Mouse (Mus musculus): ENCODE results near the gene Cym. TPM values are rescaled to one million over a fixed set of nuclear protein-coding genes. Genes with fewer than 3 reads are reported as not detected.
A peak's percentile ranks its signal among the peaks of the same experiment; 100 is the strongest.

Cym gene
- polyA plus RNA-seq, 2 experiments: 0.40 to 0.47 TPM

- 33% methylated on average over 2 of the region's 2 CpGs for WGBS
Measured at GRCm38 (mm10) chr3:107233945-107234344, 12.4 kb upstream of the Cym start.

DNA sequence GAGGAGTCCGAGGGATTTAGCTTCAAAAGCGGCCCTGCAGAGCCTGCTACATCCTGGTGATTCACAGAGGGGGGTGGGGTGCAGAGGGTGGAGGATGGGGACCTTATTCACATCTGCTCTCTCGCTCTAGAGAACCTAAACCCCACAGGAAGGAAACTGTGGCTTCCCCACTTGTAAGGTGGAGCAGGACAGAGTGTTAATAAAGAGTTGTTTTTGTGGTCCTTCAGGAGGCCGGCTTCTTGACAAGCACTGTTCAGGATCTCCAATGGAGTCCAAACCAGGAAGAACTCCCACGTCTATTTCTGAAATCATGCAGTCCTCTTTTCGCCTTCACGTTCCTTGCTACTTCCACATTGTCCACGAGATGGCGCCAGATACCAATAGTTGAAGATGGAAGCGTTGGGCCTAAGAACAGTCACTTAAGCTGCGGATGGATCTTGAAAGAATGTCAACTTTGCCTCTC is 11.8 kb upstream of the Cym start:
- Histone ChIP-seq H3K4me3 (replicated peaks; ENCODE audit: low read length) (no peak overlapping the region), H3K27me3 (ENCODE audit: control insufficient read depth, insufficient read depth, low read length) (no peaks in the 10 kb centered on the region), H3K4me2 (replicated peaks; ENCODE audit: low read depth, low read length, severe bottlenecking) (0 out of 2 replicates have a peak overlapping the region, but pooled peaks have one; percentile 13), H3K4me1 (ENCODE audit: control insufficient read depth, insufficient read depth, low read length) (no peaks in the 10 kb centered on the region), H3K36me3 (ENCODE audit: control insufficient read depth, insufficient read depth, low read length) (no peaks in the 10 kb centered on the region), H3K27ac (replicated peaks; ENCODE audit: low read depth, low read length) (no peak overlapping the region), H3K9ac (ENCODE audit: low read depth, low read length, severe bottlenecking) (no peak overlapping the region), H3K9me3 (ENCODE audit: control insufficient read depth, low read length) (no peaks in the 10 kb centered on the region)
- no peak for TF ChIP-seq POLR2A (IDR thresholded peaks at IDR 0.05; ENCODE audit: borderline replicate concordance, extremely low read depth, insufficient read depth, insufficient read length)
- 9% methylated on average over 11 of the region's 11 CpGs for WGBS
- DNase-seq (ENCODE audit: low spot score): peak; percentile 76
- ATAC-seq (ENCODE audit: low FRiP score, low read depth): no peak

More at GRCm38 (mm10) chr3:107233945-107234344, 12.4 kb upstream of the Cym start:
- H3K9ac ChIP-seq (ENCODE audit: low read depth, low read length, severe bottlenecking): no peak overlapping the region
- ATAC-seq (ENCODE audit: low FRiP score, low read depth) (no peak), DNase-seq (ENCODE audit: low spot score) (no peak)
- TF ChIP-seq POLR2A (IDR thresholded peaks at IDR 0.05; ENCODE audit: borderline replicate concordance, extremely low read depth, insufficient read depth, insufficient read length): no peak
- H3K9me3 ChIP-seq (ENCODE audit: control insufficient read depth, low read length): no peaks in the 10 kb centered on the region
- no peak overlapping the region for H3K4me2 ChIP-seq (replicated peaks; ENCODE audit: low read depth, low read length, severe bottlenecking)
- H3K27me3 ChIP-seq (ENCODE audit: control insufficient read depth, insufficient read depth, low read length): no peaks in the 10 kb centered on the region
- no peak overlapping the region for H3K4me3 ChIP-seq (replicated peaks; ENCODE audit: low read length)
- no peaks in the 10 kb centered on the region for H3K4me1 ChIP-seq (ENCODE audit: control insufficient read depth, insufficient read depth, low read length)
- no peaks in the 10 kb centered on the region for H3K36me3 ChIP-seq (ENCODE audit: control insufficient read depth, insufficient read depth, low read length)
- no peak overlapping the region for H3K27ac ChIP-seq (replicated peaks; ENCODE audit: low read depth, low read length)

GRCm38 (mm10) chr3:107231202-107231601 is 9.7 kb upstream of the Cym start:
- no peaks in the 10 kb centered on the region for H3K36me3 ChIP-seq (ENCODE audit: control insufficient read depth, insufficient read depth, low read length)
- no peaks in the 10 kb centered on the region for H3K27me3 ChIP-seq (ENCODE audit: control insufficient read depth, insufficient read depth, low read length)
- H3K9ac ChIP-seq (ENCODE audit: low read depth, low read length, severe bottlenecking): no peak overlapping the region
- ATAC-seq (ENCODE audit: low FRiP score, low read depth) (no peak), DNase-seq (ENCODE audit: low spot score) (no peak)
- no peak overlapping the region for H3K4me3 ChIP-seq (replicated peaks; ENCODE audit: low read length)
- no peaks in the 10 kb centered on the region for H3K4me1 ChIP-seq (ENCODE audit: control insufficient read depth, insufficient read depth, low read length)
- 40% methylated on average over 4 of the region's 4 CpGs for WGBS
- H3K4me2 ChIP-seq (replicated peaks; ENCODE audit: low read depth, low read length, severe bottlenecking): no peak overlapping the region
- H3K9me3 ChIP-seq (ENCODE audit: control insufficient read depth, low read length): no peaks in the 10 kb centered on the region
- H3K27ac ChIP-seq (replicated peaks; ENCODE audit: low read depth, low read length): no peak overlapping the region
- TF ChIP-seq POLR2A (IDR thresholded peaks at IDR 0.05; ENCODE audit: borderline replicate concordance, extremely low read depth, insufficient read depth, insufficient read length): no peak

- 43% methylated on average over 1 of the region's 1 CpGs for WGBS
- no peak within 1 kb of the TSS for H3K4me2 ChIP-seq (replicated peaks; ENCODE audit: low read depth, low read length, severe bottlenecking)
- ATAC-seq (ENCODE audit: low FRiP score, low read depth): no peak
- H3K4me1 ChIP-seq (ENCODE audit: control insufficient read depth, insufficient read depth, low read length): no peaks in the 10 kb centered on the region
- no peaks in the 10 kb centered on the region for H3K36me3 ChIP-seq (ENCODE audit: control insufficient read depth, insufficient read depth, low read length)
- no peak within 1 kb of the TSS for H3K9ac ChIP-seq (ENCODE audit: low read depth, low read length, severe bottlenecking)
- H3K27me3 ChIP-seq (ENCODE audit: control insufficient read depth, insufficient read depth, low read length): no peaks in the 10 kb centered on the region
- H3K9me3 ChIP-seq (ENCODE audit: control insufficient read depth, low read length): no peaks in the 10 kb centered on the region
- no peak within 1 kb of the TSS for H3K4me3 ChIP-seq (replicated peaks; ENCODE audit: low read length)
- no peak for DNase-seq (ENCODE audit: low spot score)
- H3K27ac ChIP-seq (replicated peaks; ENCODE audit: low read depth, low read length): no peak within 1 kb of the TSS
- TF ChIP-seq POLR2A (IDR thresholded peaks at IDR 0.05; ENCODE audit: borderline replicate concordance, extremely low read depth, insufficient read depth, insufficient read length): no peak
Measured at GRCm38 (mm10) chr3:107230527-107230926, 9.0 kb upstream of the Cym start, which contains the start of gene A630076J17Rik. TSS of gene A630076J17Rik (plus strand) at chr3:107230614.

GRCm38 (mm10) chr3:107229822-107230221 is 8.3 kb upstream of the Cym start:
- no peaks in the 10 kb centered on the region for H3K4me1 ChIP-seq (ENCODE audit: control insufficient read depth, insufficient read depth, low read length)
- no peak overlapping the region for H3K4me2 ChIP-seq (replicated peaks; ENCODE audit: low read depth, low read length, severe bottlenecking)
- no peaks in the 10 kb centered on the region for H3K27me3 ChIP-seq (ENCODE audit: control insufficient read depth, insufficient read depth, low read length)
- H3K36me3 ChIP-seq (ENCODE audit: control insufficient read depth, insufficient read depth, low read length): no peaks in the 10 kb centered on the region
- TF ChIP-seq POLR2A (IDR thresholded peaks at IDR 0.05; ENCODE audit: borderline replicate concordance, extremely low read depth, insufficient read depth, insufficient read length): no peak
- WGBS: 59% methylated on average over 5 of the region's 5 CpGs
- ATAC-seq (ENCODE audit: low FRiP score, low read depth) (no peak), DNase-seq (ENCODE audit: low spot score) (peak; percentile 10)
- no peaks in the 10 kb centered on the region for H3K9me3 ChIP-seq (ENCODE audit: control insufficient read depth, low read length)
- no peak overlapping the region for H3K4me3 ChIP-seq (replicated peaks; ENCODE audit: low read length)
- H3K9ac ChIP-seq (ENCODE audit: low read depth, low read length, severe bottlenecking): no peak overlapping the region
- no peak overlapping the region for H3K27ac ChIP-seq (replicated peaks; ENCODE audit: low read depth, low read length)

DNA sequence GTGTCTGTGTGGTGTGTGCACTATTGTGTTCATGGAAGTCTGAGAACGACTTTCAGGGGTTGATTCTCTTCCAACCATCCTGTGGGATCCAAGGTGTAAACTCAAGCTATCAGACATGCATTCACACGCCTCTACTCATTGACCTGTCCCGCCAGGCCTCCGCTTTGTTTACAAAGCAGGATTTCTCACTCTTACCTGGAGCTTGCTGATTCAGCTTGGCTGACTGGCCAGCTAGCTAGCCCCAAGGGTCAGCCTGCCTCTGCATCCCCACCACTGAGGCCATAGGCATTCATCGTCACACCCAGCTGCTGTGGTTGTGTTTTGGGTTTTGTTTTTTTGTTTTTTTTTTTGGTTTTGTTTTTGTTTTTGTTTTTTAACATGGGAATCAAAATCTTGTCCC is 7.7 kb upstream of the Cym start:
- Histone ChIP-seq H3K36me3 (ENCODE audit: control insufficient read depth, insufficient read depth, low read length) (no peaks in the 10 kb centered on the region), H3K9ac (ENCODE audit: low read depth, low read length, severe bottlenecking) (no peak overlapping the region), H3K9me3 (ENCODE audit: control insufficient read depth, low read length) (no peaks in the 10 kb centered on the region), H3K4me1 (ENCODE audit: control insufficient read depth, insufficient read depth, low read length) (no peaks in the 10 kb centered on the region), H3K27ac (replicated peaks; ENCODE audit: low read depth, low read length) (no peak overlapping the region), H3K4me2 (replicated peaks; ENCODE audit: low read depth, low read length, severe bottlenecking) (no peak overlapping the region), H3K4me3 (replicated peaks; ENCODE audit: low read length) (no peak overlapping the region), H3K27me3 (ENCODE audit: control insufficient read depth, insufficient read depth, low read length) (no peaks in the 10 kb centered on the region)
- no peak for TF ChIP-seq POLR2A (IDR thresholded peaks at IDR 0.05; ENCODE audit: borderline replicate concordance, extremely low read depth, insufficient read depth, insufficient read length)
- ATAC-seq (ENCODE audit: low FRiP score, low read depth): no peak
- no peak for DNase-seq (ENCODE audit: low spot score)
- 73% methylated on average over 5 of the region's 5 CpGs for WGBS
